Mouse (Mus musculus): ENCODE data around the gene 1700021F05Rik.

DNA sequence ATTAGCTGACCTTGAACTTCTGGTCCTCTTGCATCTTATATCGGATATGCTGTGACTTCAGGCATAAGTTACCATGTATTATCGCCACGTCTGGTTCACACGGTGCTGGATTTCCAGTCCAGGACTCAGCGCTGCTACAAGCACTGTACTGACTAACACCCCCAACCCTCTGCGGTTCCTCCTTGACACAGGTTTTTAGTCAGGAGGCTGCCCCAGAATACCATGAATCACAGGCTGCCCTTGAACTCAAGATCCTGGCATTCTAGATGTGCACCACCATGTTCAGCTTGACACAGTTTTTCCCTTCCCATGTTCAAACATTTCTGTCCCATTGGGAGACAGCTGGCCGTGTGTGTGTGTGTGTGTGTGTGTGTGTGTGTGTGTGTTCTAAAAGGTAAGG lies 51.7 kb downstream of the 1700021F05Rik start:
- TF ChIP-seq CTCF (IDR thresholded peaks at IDR 0.05; ENCODE audit: extremely low read depth, insufficient read depth, low read length): no peak
- no peak for TF ChIP-seq POLR2A (IDR thresholded peaks at IDR 0.05; ENCODE audit: extremely low read depth, insufficient read depth, low read length)

Data from cortical plate, adult 2 months (tissue).